Mouse (Mus musculus): ENCODE measurements around the gene Vmn2r62.
"Not testable (repeated sequence)": the region's sequence is repeated elsewhere in the genome, so short reads cannot be mapped to it uniquely, and the experiment has no call there.

The Vmn2r62 gene

GRCm38 (mm10) chr7:42793425-42793824 lies at the start of gene Vmn2r62:
Vmn2r62 (minus strand) TSS chr7:42793525.
- not testable (repeated sequence) for DNase-seq (ENCODE audit: low spot score in 2 of 2)

DNA sequence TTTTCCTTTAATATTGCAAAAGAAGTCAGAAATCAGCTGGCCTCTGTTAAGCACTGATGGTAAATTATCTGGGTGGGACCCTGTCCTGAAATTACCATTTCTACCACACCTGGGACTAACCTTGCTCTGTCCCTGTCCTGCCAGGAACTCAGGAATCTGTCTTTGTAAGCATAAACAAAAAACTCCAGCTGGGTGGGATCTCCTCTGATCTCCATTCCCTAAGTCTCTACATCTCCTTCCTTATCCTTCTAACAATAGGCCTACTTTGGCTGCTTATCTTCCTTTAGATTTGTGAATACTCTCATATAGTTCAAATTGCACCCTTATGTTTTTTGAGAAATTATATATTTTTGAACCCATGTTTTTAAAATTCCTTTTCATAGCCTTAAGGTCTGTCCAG lies 45.0 kb upstream of the Vmn2r62 start:
- DNase-seq (ENCODE audit: low spot score in 2 of 2): not testable (repeated sequence)

- DNase-seq (ENCODE audit: low spot score in 2 of 2): no peak
Observed at GRCm38 (mm10) chr7:42832221-42832620, 38.9 kb upstream of the Vmn2r62 start.

DNA sequence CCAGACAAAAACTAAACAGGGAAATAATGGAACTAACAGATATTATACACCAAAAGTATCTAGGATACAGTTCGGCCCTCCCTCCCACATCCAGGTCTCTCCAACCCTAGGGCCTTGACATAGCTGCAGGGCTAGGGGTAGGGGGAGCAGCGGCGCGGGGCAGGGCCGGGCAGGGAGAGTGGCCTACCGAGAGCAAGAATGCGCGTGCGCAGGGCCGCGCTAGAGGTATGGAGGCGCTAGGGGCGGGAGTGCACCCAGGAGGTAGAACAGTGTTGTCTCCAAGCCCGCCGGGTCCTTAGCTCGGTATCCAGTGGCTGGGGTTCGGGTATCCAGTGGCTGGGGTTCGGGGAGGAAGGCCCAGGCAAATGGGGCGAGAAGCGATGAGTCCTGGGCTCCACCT lies 43.5 kb downstream of the Vmn2r62 start:
- DNase-seq (ENCODE audit: low spot score in 2 of 2): no peak

- DNase-seq (ENCODE audit: low spot score in 2 of 2): no peak
Observed at GRCm38 (mm10) chr7:42738536-42739210, 54.7 kb downstream of the Vmn2r62 start.

- DNase-seq (ENCODE audit: low spot score in 2 of 2): not testable (repeated sequence)
Observed at GRCm38 (mm10) chr7:42726917-42727316, 66.4 kb downstream of the Vmn2r62 start, which contains the start of gene Gm17067. Gm17067 (minus strand) TSS chr7:42727017.

All from spleen, postnatal 10 days (tissue).